Mouse (Mus musculus) lung, embryonic 14.5 days (tissue): ENCODE data around the gene Magi2. TPM values are rescaled to one million over a fixed set of nuclear protein-coding genes. Genes with fewer than 3 reads are reported as not detected.

Experiments
- ATAC-seq: fragments of 200-750 bp; cut with Nextera tagmentation; 2 replicates; pipeline ENCODE4 v1.8.0; 2017; ENCODE audit warnings: mild to moderate bottlenecking, moderate TSS enrichment, moderate library complexity; ENCODE audit not compliant: insufficient read depth
- DNase-seq: peaks from one replicate; pipeline ENCODE4 v3.0.0-alpha.2; 2015
- H3K27ac ChIP-seq: fragments of 300-500 bp; sonication (generic); 2 replicates; pipeline ENCODE4 v1.5.1; 2014; ENCODE audit warnings: low read depth, mild to moderate bottlenecking, moderate library complexity
- H3K27me3 ChIP-seq: fragments of 300-500 bp; sonication (generic); 2 replicates; pipeline ENCODE4 v1.6.1; 2014; ENCODE audit warnings: low read length, control low read depth; ENCODE audit not compliant: insufficient read depth
- H3K36me3 ChIP-seq: fragments of 300-500 bp; sonication (generic); 2 replicates; pipeline ENCODE4 v1.6.1; 2014; ENCODE audit warnings: control low read depth; ENCODE audit not compliant: insufficient read depth
- H3K4me1 ChIP-seq: fragments of 300-500 bp; sonication (generic); 2 replicates; pipeline ENCODE4 v1.6.1; 2014; ENCODE audit warnings: antibody characterized with exemption, control low read depth; ENCODE audit not compliant: insufficient read depth
- H3K4me2 ChIP-seq: fragments of 300-500 bp; sonication (generic); 2 replicates; pipeline ENCODE4 v1.6.1; 2014; ENCODE audit warnings: mild to moderate bottlenecking
- H3K4me3 ChIP-seq: fragments of 300-500 bp; sonication (generic); 2 replicates; pipeline ENCODE4 v1.5.1; 2014; ENCODE audit warnings: low read depth, low read length
- H3K9ac ChIP-seq: fragments of 300-500 bp; sonication (generic); 2 replicates; pipeline ENCODE4 v1.6.1; 2014
- H3K9me3 ChIP-seq: fragments of 300-500 bp; sonication (generic); 2 replicates; pipeline ENCODE4 v1.6.1; 2016; ENCODE audit warnings: low read depth, low read length, control low read depth
- CTCF ChIP-seq: IDR thresholded peaks from 2 replicates; pipeline ENCODE4 v1.5.1; 2016; ENCODE audit warnings: antibody characterized with exemption, low read depth
- WGBS: fragments of 180-500 bp; shearing (Covaris S2); extraction: QIAGEN DNeasy Blood & Tissue Kit; methylation state at CpG from one replicate; pipeline ENCODE4 v1.1.7; 2014; 5-methylcytosine and 5-hydroxymethylcytosine counted together
- polyA plus RNA-seq: library from polyadenylated mRNA; unstranded; fragments of >200 nt; fragmentation: Nextera tagmentation; extraction: Ambion mirVana; gene quantifications from 2 replicates; pipeline ENCODE4 v1.2.1, GENCODE M21; 2014

The Magi2 gene
- 2.4 and 3.0 TPM in 2 replicates for polyA plus RNA-seq

DNA sequence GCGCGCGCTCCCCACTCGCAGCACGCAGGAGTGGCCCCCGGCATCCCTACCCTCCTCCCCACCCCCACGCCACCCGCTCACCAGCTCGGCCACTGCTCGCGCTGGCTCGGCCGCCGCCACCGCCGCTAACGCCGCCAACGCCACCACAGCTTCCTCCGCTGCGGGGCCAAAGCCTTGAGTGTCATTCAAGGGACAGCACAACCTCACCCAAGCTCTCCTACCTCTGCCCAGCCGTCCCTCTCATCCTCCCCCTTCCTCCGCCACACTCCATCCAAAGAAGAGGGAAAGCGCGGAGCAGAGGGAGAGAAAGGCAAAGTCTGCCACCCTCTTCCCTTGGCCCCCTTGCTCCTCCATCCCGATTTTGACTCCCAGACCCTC, at the start of gene Magi2:
Gene Magi2, plus strand, starts transcription at position 171 of the 378 bp plus-strand sequence.
- Histone ChIP-seq H3K4me3 (peak within 1 kb of the TSS; percentile 63), H3K36me3 (no peaks in the 10 kb centered on the region), H3K4me2 (peak within 1 kb of the TSS; percentile 94), H3K27me3 (peaks cover 10% of the 10 kb centered on the region; the same call in 1 of the 2 replicates), H3K27ac (peak within 1 kb of the TSS; percentile 68; the same call in 1 of the 2 replicates), H3K9ac (peak within 1 kb of the TSS; percentile 60), H3K9me3 (no peaks in the 10 kb centered on the region), H3K4me1 (no peaks in the 10 kb centered on the region)
- ATAC-seq (no peak; the same call in 1 of the 2 replicates), DNase-seq (no peak)
- TF ChIP-seq CTCF = no peak
- WGBS = under 1% methylated on average over 24 of the region's 26 CpGs

DNA sequence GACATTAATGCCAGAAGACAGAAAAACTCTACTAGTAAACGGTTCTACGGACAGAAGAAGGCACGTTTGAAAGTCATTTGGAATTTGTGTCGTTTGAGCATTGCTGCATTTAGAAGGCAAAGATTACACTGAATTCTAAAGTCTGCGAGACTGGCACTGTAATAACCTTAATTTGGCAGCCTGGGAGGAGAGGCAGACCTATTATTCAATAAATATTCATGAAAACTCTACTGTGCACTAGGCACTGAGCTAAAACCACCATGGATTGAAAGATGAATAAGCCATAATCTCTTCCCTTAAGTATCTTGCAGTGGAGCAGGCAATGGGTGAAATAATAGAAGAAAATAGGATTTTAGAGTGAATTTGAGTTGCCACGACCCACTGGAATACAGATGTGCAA, 48.2 kb upstream of the Magi2 start:
- H3K9ac ChIP-seq = no peak overlapping the region
- H3K4me2 ChIP-seq = no peak overlapping the region
- no peak for TF ChIP-seq CTCF
- ATAC-seq = no peak
- no peaks in the 10 kb centered on the region for H3K9me3 ChIP-seq
- DNase-seq = no peak
- no peak overlapping the region for H3K4me3 ChIP-seq
- 66% methylated on average over 6 of the region's 6 CpGs for whole genome bisulfite sequencing
- H3K27me3 ChIP-seq = no peaks in the 10 kb centered on the region
- no peak overlapping the region for H3K27ac ChIP-seq
- H3K4me1 ChIP-seq = no peaks in the 10 kb centered on the region
- H3K36me3 ChIP-seq = no peaks in the 10 kb centered on the region

DNA sequence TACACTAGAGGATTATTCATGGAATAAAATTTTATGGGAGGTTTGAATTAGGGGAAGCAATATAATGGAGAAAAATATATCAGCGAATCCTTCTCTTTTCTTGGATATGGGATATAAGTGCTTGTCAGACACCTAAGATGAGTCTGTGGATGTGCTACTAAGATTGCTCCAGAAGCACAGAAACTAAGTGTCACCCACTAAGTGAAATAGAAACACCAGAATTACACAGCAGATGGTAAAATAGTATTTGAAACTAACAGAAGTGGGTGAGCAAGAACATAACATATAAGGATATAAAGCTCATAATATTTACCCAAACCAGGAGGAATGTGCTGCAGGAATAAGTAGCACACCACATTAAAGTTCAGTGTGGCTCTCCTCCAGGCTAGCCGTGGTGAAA, 40.7 kb upstream of the Magi2 start:
- Histone ChIP-seq H3K4me1 (no peaks in the 10 kb centered on the region), H3K27me3 (no peaks in the 10 kb centered on the region), H3K36me3 (no peaks in the 10 kb centered on the region), H3K27ac (no peak overlapping the region), H3K9ac (no peak overlapping the region), H3K4me3 (no peak overlapping the region), H3K4me2 (no peak overlapping the region), H3K9me3 (no peaks in the 10 kb centered on the region)
- TF ChIP-seq CTCF = no peak
- ATAC-seq (no peak), DNase-seq (no peak)
- WGBS = 86% methylated on average over 2 of the region's 2 CpGs

DNA sequence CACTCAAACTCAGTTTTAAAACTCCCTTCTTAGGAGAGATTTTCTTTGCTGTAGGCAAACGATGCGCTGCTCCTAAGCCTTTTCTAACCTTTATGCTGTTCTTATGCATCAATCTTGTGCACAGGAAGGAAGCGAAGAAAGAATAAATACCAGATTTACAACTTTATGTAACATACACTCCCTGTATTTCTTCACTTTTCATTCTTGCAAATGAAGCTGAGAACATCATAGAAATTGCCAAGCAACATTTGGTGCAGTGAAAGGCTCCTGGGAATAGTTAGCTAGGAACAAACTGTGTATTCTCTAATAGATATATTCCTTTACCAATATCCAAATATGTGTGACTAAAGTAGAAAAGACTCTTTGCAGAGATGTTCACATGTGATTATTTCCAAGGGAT, 15.2 kb upstream of the Magi2 start:
- Histone ChIP-seq H3K27me3 (no peaks in the 10 kb centered on the region), H3K36me3 (no peaks in the 10 kb centered on the region), H3K9me3 (no peaks in the 10 kb centered on the region), H3K4me2 (no peak overlapping the region), H3K27ac (no peak overlapping the region), H3K4me1 (no peaks in the 10 kb centered on the region), H3K9ac (no peak overlapping the region), H3K4me3 (no peak overlapping the region)
- no peak for TF ChIP-seq CTCF
- 71% methylated on average over 3 of the region's 3 CpGs for WGBS
- DNase-seq = no peak
- no peak for ATAC-seq

DNA sequence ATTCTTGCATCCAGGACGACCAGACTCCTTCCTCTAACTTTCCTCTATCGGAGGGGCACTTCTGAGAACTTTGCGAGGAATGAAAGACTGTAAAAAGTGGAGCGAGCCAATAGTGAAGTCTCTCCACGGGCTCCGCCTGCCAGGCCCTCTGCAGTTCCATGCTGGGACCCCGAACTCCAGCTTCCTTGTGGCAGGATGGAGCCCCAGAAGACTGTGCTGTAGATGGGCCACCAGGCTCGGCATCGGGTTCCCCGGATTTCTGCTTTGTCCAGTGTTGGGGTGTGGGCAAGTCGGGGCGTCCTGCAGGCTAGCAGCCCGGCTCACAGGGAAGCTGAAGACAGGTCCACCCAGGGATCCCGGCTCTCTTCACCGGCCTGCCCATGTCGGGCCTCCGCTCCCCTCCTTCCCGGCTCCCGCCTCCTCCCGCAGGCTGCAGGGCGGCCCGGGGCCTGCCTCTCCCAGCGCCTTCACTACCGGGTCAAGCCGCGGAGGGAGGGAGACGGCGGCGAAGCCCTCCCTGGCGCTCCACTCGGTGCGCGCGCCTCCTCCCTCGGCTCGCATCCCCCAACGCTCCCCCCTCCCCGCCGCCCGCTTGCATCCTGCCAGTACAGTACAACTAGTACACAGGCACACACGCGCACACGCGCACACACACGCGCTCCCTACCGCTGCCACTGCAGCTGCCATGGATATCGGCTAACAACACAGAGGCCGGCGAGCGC, 531 bp upstream of the Magi2 start:
- H3K9me3 ChIP-seq = no peaks in the 10 kb centered on the region
- no peak for TF ChIP-seq CTCF
- H3K4me3 ChIP-seq = peak overlapping the region; percentile 63
- H3K27ac ChIP-seq = peak overlapping the region; percentile 68; the same call in 1 of the 2 replicates
- peaks cover 10% of the 10 kb centered on the region; the same call in 1 of the 2 replicates for H3K27me3 ChIP-seq
- no peaks in the 10 kb centered on the region for H3K4me1 ChIP-seq
- DNase-seq (peak; percentile 86), ATAC-seq (peak; percentile 97)
- no peaks in the 10 kb centered on the region for H3K36me3 ChIP-seq
- peak overlapping the region; percentile 94 for H3K4me2 ChIP-seq
- under 1% methylated on average over 46 of the region's 51 CpGs for WGBS
- H3K9ac ChIP-seq = peak overlapping the region; percentile 60

DNA sequence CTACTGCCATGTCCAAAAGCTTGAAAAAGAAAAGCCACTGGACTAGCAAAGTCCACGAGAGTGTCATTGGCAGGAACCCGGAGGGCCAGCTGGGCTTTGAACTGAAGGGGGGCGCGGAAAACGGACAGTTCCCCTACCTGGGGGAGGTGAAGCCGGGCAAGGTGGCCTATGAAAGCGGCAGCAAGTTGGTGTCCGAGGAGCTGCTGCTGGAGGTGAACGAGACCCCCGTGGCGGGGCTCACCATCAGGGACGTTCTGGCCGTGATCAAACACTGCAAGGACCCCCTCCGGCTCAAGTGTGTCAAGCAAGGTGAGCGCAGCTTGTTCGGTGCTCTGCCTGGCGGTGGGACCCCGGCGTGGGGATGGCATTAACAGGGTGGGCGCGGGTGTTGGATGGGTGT, 445 bp downstream of the Magi2 start:
- peak; percentile 31 for DNase-seq
- no peaks in the 10 kb centered on the region for H3K36me3 ChIP-seq
- peak; percentile 7; the same call in 1 of the 2 replicates for ATAC-seq
- no peak overlapping the region for H3K27ac ChIP-seq
- H3K4me3 ChIP-seq = peak overlapping the region; percentile 63
- H3K9me3 ChIP-seq = no peaks in the 10 kb centered on the region
- under 1% methylated on average over 21 of the region's 21 CpGs for WGBS
- H3K9ac ChIP-seq = peak overlapping the region; percentile 60
- H3K4me1 ChIP-seq = no peaks in the 10 kb centered on the region
- peaks cover 10% of the 10 kb centered on the region; the same call in 1 of the 2 replicates for H3K27me3 ChIP-seq
- peak overlapping the region; percentile 94 for H3K4me2 ChIP-seq
- TF ChIP-seq CTCF = no peak

DNA sequence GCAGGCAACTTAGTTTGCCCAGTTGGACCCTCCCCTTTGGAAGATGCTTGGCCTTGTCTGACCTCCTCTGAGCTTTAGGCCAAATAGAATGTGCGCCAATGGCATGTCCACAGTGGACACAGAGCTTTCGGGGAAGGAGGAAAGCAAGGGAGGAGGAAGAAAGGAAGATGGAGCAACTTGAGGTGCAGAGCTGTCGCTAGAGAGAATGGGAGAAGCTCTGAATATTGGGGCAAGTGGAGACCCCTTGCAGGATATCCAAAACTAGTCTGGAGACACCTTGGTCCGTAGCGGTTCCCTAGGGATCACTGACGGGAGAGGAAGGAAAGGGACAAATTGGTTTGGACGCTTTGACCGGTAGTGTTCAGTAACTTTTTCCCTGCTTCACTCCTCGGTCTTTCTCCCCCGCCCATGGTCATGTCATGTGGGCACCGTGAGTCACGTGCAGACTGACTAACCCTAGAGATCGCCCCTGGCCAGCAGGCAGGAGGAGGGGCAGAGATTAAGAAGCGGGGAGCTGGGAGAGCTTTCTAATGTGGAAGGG, 1.0 kb downstream of the Magi2 start:
- ATAC-seq = no peak
- H3K4me3 ChIP-seq = peak overlapping the region; percentile 63
- peak overlapping the region; percentile 94 for H3K4me2 ChIP-seq
- no peak overlapping the region for H3K27ac ChIP-seq
- no peaks in the 10 kb centered on the region for H3K4me1 ChIP-seq
- peaks cover 10% of the 10 kb centered on the region; the same call in 1 of the 2 replicates for H3K27me3 ChIP-seq
- H3K36me3 ChIP-seq = no peaks in the 10 kb centered on the region
- peak; percentile 36 for DNase-seq
- no peak for TF ChIP-seq CTCF
- under 1% methylated on average over 14 of the region's 14 CpGs for WGBS
- no peaks in the 10 kb centered on the region for H3K9me3 ChIP-seq
- H3K9ac ChIP-seq = peak overlapping the region; percentile 60
